Mouse (Mus musculus) gastrocnemius, postnatal 10 days (tissue): ENCODE data around the gene Plac9a. TPM values are rescaled to one million over a fixed set of nuclear protein-coding genes. Genes with fewer than 3 reads are reported as not detected.

Source experiments
- DNase-seq: peaks from one replicate; pipeline ENCODE4 v3.0.0; 2021; ENCODE audit warnings: mixed read lengths
- total RNA-seq, 2 experiments: library from RNA; stranded (reverse); gene quantifications; 2 replicates each; pipeline ENCODE4 v1.2.3; 2021

Gene Plac9a
- total RNA-seq, 2 experiments from 2014 or later, result 2.5 to 6.4 TPM

- no peak for DNase-seq
These were observed 64.5 kb downstream of the Plac9a start for GRCm38 (mm10) chr14:25838411-25838810.

Other genes starting within 250 kb of the Plac9a start
- gene Ppif, start 208.9 kb downstream of the Plac9a start, total RNA-seq, result 10 to 100 TPM; 35.7 to 39.2 TPM
- 10 to 100 TPM; 65.9 to 66.6 TPM for gene Zcchc24, start 134.1 kb downstream of the Plac9a start, total RNA-seq
- gene Anxa11, start 60.9 kb downstream of the Plac9a start, total RNA-seq, result 10 to 100 TPM; 95.6 to 97.7 TPM
- gene Tmem254a, start 24.6 kb upstream of the Plac9a start, total RNA-seq, result 1 to 10 TPM; 2.5 to 3.1 TPM
- gene Cphx1, start 35.2 kb upstream of the Plac9a start, total RNA-seq, result not detected
- gene Duxbl1, start 75.5 kb upstream of the Plac9a start, total RNA-seq, result under 1 TPM; 0.52 to 0.75 TPM
- 10 to 100 TPM; 22.1 to 34.3 TPM for gene Gm9780, start 139.6 kb upstream of the Plac9a start, total RNA-seq
- gene Tmem254c, start 164.3 kb upstream of the Plac9a start, total RNA-seq, result 10 to 100 TPM; 17.5 to 18.6 TPM
- not detected for gene Cphx2, start 178.4 kb upstream of the Plac9a start, total RNA-seq
- gene Cphx3, start 179.2 kb upstream of the Plac9a start, total RNA-seq, result not detected
- 1 to 10 TPM; 2.1 to 2.2 TPM for gene Duxbl2, start 215.2 kb upstream of the Plac9a start, total RNA-seq